In the genomic region with DNA sequence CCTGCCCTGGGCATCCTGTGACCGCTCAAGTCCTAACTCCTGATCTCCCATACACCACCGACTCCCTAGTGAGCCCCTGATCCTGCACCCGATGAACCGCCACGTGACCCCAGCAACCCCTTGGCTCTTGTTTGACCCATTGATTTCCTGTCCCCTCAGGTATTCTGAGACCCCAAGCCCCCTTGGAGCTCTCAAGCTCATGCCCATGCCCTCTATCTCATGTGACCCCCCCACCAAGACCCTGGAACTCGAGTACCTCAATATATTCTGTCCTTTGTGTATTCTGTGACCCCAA, we compare ENCODE assay signal across 8 mouse cellular contexts. TPM values are rescaled to one million over a fixed set of nuclear protein-coding genes. Genes with fewer than 3 reads are reported as not detected.
DNase-seq lines count a peak whose midpoint lies in the region; ATAC-seq and TF ChIP-seq lines count a peak whose summit lies in the region.

No protein-coding gene starts in this region.

- WGBS in lung, embryonic 14.5 days: 23% methylated on average over 6 of the region's 6 CpGs
- WGBS in intestine, embryonic 14.5 days: 23% methylated on average over 6 of the region's 6 CpGs

- peak; percentile 60 to 78 for DNase-seq in adrenal gland, adult (ENCODE audit: inconsistent age in 2 of 2, low spot score in 1 of 2)
- no peak for DNase-seq in adrenal gland, postnatal 4 days (ENCODE audit: low spot score in 2 of 2)
- peak; percentile 21 for DNase-seq in lung, embryonic 14.5 days
- no peak for DNase-seq in lung, postnatal 36 days
- DNase-seq in intestine, embryonic 14.5 days (ENCODE audit: low spot score): no peak
- peak; percentile 29 for DNase-seq in neural tube, embryonic 10.5 days (ENCODE audit: extremely low spot score, low spot score)
- no peak for DNase-seq in frontal cortex, adult 2 months (ENCODE audit: extremely low spot score in 1 of 2, low spot score in 1 of 2)

- no peaks in the 10 kb centered on the region for H3K9me3 ChIP-seq in lung, embryonic 14.5 days (ENCODE audit: low read depth, low read length)
- H3K9me3 ChIP-seq in intestine, embryonic 14.5 days (ENCODE audit: control insufficient read depth, low read length): no peaks in the 10 kb centered on the region

- H3K4me2 ChIP-seq in lung, embryonic 14.5 days: peak overlapping the region; percentile 97
- H3K4me2 ChIP-seq in intestine, embryonic 14.5 days (ENCODE audit: low read length): peak overlapping the region; percentile 98

- peaks cover 4% of the 10 kb centered on the region; the same call in 1 of the 2 replicates for H3K36me3 ChIP-seq in lung, embryonic 14.5 days (ENCODE audit: insufficient read depth)
- H3K36me3 ChIP-seq in intestine, embryonic 14.5 days (ENCODE audit: control insufficient read depth, insufficient read depth, low read length): 0 out of 2 replicates have a peak, but pooled peaks cover 2% of the 10 kb centered on the region

- H3K9ac ChIP-seq in lung, embryonic 14.5 days: peak overlapping the region; percentile 90
- peak overlapping the region; percentile 90 for H3K9ac ChIP-seq in intestine, embryonic 14.5 days (ENCODE audit: low read length)

- H3K4me1 ChIP-seq in lung, embryonic 14.5 days (ENCODE audit: insufficient read depth): peaks cover 12% of the 10 kb centered on the region; the same call in 1 of the 2 replicates
- H3K4me1 ChIP-seq in intestine, embryonic 14.5 days (replicated peaks; ENCODE audit: control insufficient read depth, insufficient read depth, low read length): peaks cover 29% of the 10 kb centered on the region

- TF ChIP-seq CTCF in lung, embryonic 14.5 days (IDR thresholded peaks at IDR 0.05; ENCODE audit: low read depth): no peak

- H3K27ac ChIP-seq in lung, embryonic 14.5 days (ENCODE audit: low read depth): peak overlapping the region; percentile 99
- no peak overlapping the region; the same call in 1 of the 2 replicates for H3K27ac ChIP-seq in intestine, embryonic 14.5 days (ENCODE audit: low read depth)

- H3K4me3 ChIP-seq in lung, embryonic 14.5 days (ENCODE audit: low read depth, low read length): peak overlapping the region; percentile 83
- peak overlapping the region; percentile 78 for H3K4me3 ChIP-seq in intestine, embryonic 14.5 days (ENCODE audit: low read depth, low read length)

- no peak for ATAC-seq in lung, embryonic 14.5 days (ENCODE audit: insufficient read depth)
- no peak for ATAC-seq in intestine, embryonic 14.5 days (replicated peaks; ENCODE audit: low FRiP score, low TSS enrichment, low read depth)
- ATAC-seq in monocyte, adult 5-6 weeks (replicated peaks; ENCODE audit: insufficient number of reproducible peaks, low FRiP score, low TSS enrichment, poor library complexity, severe bottlenecking): no peak

- H3K27me3 ChIP-seq in lung, embryonic 14.5 days (ENCODE audit: insufficient read depth, low read length): no peaks in the 10 kb centered on the region
- H3K27me3 ChIP-seq in intestine, embryonic 14.5 days (replicated peaks; ENCODE audit: control insufficient read depth, insufficient read depth, low read length): no peaks in the 10 kb centered on the region

RNA-seq across cellular contexts. Expression of gene Ssbp4, which starts 1.1 kb away (rescaled TPM):
- 100 to 1,000 TPM; 137 to 154 TPM for total RNA-seq in adrenal gland, postnatal 4 days (2021)
- polyA plus RNA-seq in lung, embryonic 14.5 days (2014; fragmentation: Nextera tagmentation; extraction: Ambion mirVana): 127 and 143 TPM in 2 replicates
- 124 and 125 TPM in 2 replicates for polyA plus RNA-seq in intestine, embryonic 14.5 days (2014; fragmentation: Nextera tagmentation; extraction: Ambion mirVana)
- 266 and 276 TPM in 2 replicates for polyA plus RNA-seq in frontal cortex, adult 2 months (2012; rRNA removed)
- 83.1 to 151 TPM (median 94.1 TPM) in 3 replicates for total RNA-seq in monocyte, adult 5-6 weeks (2017)

RNA-seq across cellular contexts. Expression of gene Lrrc25, which starts 8.4 kb away (rescaled TPM):
- total RNA-seq in adrenal gland, postnatal 4 days (2021): 1 to 10 TPM; 2.9 to 3.8 TPM
- 1.9 TPM in 2 replicates for polyA plus RNA-seq in lung, embryonic 14.5 days (2014; fragmentation: Nextera tagmentation; extraction: Ambion mirVana)
- 1.2 and 2.0 TPM in 2 replicates for polyA plus RNA-seq in intestine, embryonic 14.5 days (2014; fragmentation: Nextera tagmentation; extraction: Ambion mirVana)
- polyA plus RNA-seq in frontal cortex, adult 2 months (2012; rRNA removed): 0.78 and 0.86 TPM in 2 replicates
- 28.5 to 42.6 TPM (median 42.2 TPM) in 3 replicates for total RNA-seq in monocyte, adult 5-6 weeks (2017)

RNA-seq across cellular contexts. Expression of gene Isyna1, which starts 13.4 kb away (rescaled TPM):
- total RNA-seq in adrenal gland, postnatal 4 days (2021): 10 to 100 TPM; 82.6 to 88.9 TPM
- polyA plus RNA-seq in lung, embryonic 14.5 days (2014; fragmentation: Nextera tagmentation; extraction: Ambion mirVana): 91.6 and 107 TPM in 2 replicates
- polyA plus RNA-seq in intestine, embryonic 14.5 days (2014; fragmentation: Nextera tagmentation; extraction: Ambion mirVana): 86.8 and 106 TPM in 2 replicates
- 69.0 and 81.9 TPM in 2 replicates for polyA plus RNA-seq in frontal cortex, adult 2 months (2012; rRNA removed)
- total RNA-seq in monocyte, adult 5-6 weeks (2017): 9.3 to 16.3 TPM (median 15.3 TPM) in 3 replicates

RNA-seq across cellular contexts. Expression of gene Gdf15, which starts 24.7 kb away (rescaled TPM):
- 1 to 10 TPM in 1 of 2 experiments, under 1 TPM in 1; 0.59 to 1.8 TPM for total RNA-seq in adrenal gland, postnatal 4 days (2021)
- 0.12 and 0.22 TPM in 2 replicates for polyA plus RNA-seq in lung, embryonic 14.5 days (2014; fragmentation: Nextera tagmentation; extraction: Ambion mirVana)
- polyA plus RNA-seq in intestine, embryonic 14.5 days (2014; fragmentation: Nextera tagmentation; extraction: Ambion mirVana): 0.55 and 1.1 TPM in 2 replicates
- 0.15 and 0.20 TPM in 2 replicates for polyA plus RNA-seq in frontal cortex, adult 2 months (2012; rRNA removed)
- total RNA-seq in monocyte, adult 5-6 weeks (2017): 0.19 to 3.8 TPM in 2 of 3 replicates, not detected in the other

RNA-seq across cellular contexts. Expression of gene Pgpep1, which starts 52.6 kb away (rescaled TPM):
- total RNA-seq in adrenal gland, postnatal 4 days (2021): 10 to 100 TPM; 62.1 to 76.0 TPM
- 46.6 and 48.2 TPM in 2 replicates for polyA plus RNA-seq in lung, embryonic 14.5 days (2014; fragmentation: Nextera tagmentation; extraction: Ambion mirVana)
- 65.5 and 65.9 TPM in 2 replicates for polyA plus RNA-seq in intestine, embryonic 14.5 days (2014; fragmentation: Nextera tagmentation; extraction: Ambion mirVana)
- 17.2 and 25.8 TPM in 2 replicates for polyA plus RNA-seq in frontal cortex, adult 2 months (2012; rRNA removed)
- total RNA-seq in monocyte, adult 5-6 weeks (2017): 2.3 to 4.9 TPM (median 3.3 TPM) in 3 replicates

Comparison
In these comparisons a context has a peak if more than half of its experiments do, and no peak if none do; other contexts are left out.
1. DNase-seq: peak in adrenal gland, adult (2 of 2), lung, embryonic 14.5 days (single experiment) and neural tube, embryonic 10.5 days (single experiment); none in adrenal gland, postnatal 4 days (0 of 2), lung, postnatal 36 days (single experiment), intestine, embryonic 14.5 days (single experiment) and frontal cortex, adult 2 months (0 of 2).